Mouse (Mus musculus): Measurements from ENCODE around the gene Gm28729.

GRCm38 (mm10) chr9:96437805-96438333 is 87.2 kb downstream of the Gm28729 start:
- TF ChIP-seq CTCF (conservative IDR thresholded peaks at IDR 0.05; ENCODE audit: low read length) = no peak
- TF ChIP-seq NANOG (IDR thresholded peaks at IDR 0.05; ENCODE audit: borderline replicate concordance, low read length) = peak; percentile 9; the same call in 1 of the 2 replicates
